Mouse (Mus musculus) fat pad, adult 2 months (tissue): ENCODE data around the gene C1qtnf5.
A peak's percentile ranks its signal among the peaks of the same experiment; 100 is the strongest.

Experiments used
- DNase-seq: peaks from one replicate; pipeline ENCODE4 v3.0.0-alpha.2; 2011; ENCODE audit warnings: low read depth, low spot score; ENCODE audit errors: extremely low read depth

C1qtnf5 gene

GRCm38 (mm10) chr9:44107110-44107509 lies at the start of gene C1qtnf5:
Gene C1qtnf5 (plus strand): TSS chr9:44107245.
- no peak for DNase-seq

DNA sequence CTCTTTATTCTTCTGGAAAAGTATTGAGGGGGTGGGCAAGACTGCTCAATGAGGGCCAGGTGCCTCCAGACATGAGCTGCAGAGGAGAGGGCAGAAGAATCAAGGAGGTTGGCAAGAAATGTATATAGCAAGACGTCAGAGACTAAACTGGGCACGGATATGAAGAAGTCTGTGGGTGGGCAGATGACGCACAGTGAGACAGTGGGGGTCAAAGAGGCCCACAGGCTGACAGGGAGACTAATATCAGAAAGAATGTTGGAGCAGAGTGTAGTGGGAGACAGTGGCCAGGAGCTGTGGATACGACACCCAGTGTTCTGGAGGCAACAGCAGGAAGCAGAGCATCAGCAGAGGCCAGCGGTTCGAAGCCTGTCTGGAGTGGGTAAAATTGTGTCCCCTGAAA lies 48.4 kb upstream of the C1qtnf5 start:
- no peak for DNase-seq

GRCm38 (mm10) chr9:44065177-44065576 lies 41.9 kb upstream of the C1qtnf5 start:
- DNase-seq: no peak

DNA sequence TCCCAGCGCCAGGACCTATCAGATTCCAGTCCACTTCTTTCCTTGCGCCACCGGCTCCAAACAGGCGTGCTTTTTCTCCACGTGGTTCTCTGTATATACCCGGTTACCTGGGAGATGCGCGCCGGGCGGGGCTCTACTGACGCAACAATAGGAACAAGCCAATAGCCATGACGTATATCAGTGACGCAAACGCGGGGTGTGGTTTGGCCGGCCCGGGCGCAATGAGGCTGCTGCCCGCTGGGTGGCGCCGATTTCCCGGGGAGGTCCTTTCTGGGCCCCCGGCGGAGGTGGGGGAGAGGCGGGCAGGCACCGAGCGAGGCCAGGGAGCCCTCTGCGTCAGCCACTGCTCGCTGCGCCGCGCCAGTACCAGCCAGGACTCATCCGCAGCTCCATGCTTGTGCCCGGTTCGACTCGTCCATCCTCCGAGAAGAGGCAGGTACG lies 40.2 kb upstream of the C1qtnf5 start, which contains the start of gene Usp2:
Usp2 (plus strand) TSS at position 237 of the 441 bp plus-strand sequence.
- peak; percentile 56 for DNase-seq

GRCm38 (mm10) chr9:44067241-44067959 lies 39.6 kb upstream of the C1qtnf5 start:
- no peak for DNase-seq

DNA sequence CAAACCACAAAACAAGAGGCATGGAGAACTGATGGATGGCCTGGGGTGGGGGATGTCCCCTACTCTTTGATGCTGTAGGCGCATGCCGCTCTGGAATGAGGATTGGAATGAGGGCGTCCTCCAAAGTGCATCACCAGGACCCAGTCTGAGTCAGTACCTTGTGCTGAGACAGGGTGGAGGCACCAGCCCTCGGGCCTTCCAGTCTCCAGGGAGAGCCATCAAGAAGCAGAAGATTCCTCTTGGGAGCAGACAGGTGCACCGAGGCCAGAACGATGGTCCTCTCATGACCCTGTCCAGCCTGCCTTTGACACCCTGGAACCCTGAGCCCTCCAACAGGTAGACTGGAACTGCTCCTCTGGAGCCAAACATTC lies 39.1 kb upstream of the C1qtnf5 start:
- DNase-seq: no peak

DNA sequence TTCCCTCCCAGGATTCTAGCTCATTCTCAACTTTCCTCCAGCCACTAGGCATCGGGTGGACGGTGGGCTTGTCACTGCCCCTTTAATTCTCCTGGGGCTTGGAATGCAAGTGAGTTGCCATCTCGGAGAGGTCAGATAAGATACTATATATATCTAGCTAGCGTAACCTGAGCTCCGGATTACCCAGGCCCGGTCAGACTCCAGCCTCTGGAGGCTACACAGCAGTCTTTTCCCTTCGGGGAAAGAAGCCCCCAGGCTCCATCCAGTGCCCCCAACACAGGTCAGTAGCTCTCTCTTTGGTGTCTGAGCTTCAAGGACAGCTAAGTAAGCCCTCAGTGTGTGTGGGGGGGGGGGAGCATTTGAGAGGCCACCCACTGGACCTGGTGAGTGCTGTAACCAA lies 37.8 kb upstream of the C1qtnf5 start:
- DNase-seq: no peak

- no peak for DNase-seq
These were observed 36.8 kb upstream of the C1qtnf5 start for GRCm38 (mm10) chr9:44070113-44070843.

DNA sequence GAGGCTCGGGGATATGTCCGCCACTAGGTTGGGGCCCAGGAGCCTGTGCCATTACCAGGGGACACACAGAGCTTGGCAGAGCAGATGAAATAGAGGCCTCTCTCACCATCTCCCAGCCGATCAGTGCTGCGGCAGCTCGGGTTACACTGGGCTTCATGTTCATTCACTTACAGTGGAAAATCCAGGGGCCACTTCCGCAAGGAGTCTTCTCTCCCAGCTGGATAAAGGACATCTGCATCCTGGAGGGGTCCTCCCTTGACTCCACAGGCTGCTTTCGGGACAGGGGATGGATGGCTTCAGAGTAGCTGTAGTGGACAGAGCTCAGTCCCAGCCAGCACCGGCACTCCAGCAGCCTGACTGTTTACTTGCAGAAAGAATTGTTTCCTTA lies 36.2 kb upstream of the C1qtnf5 start:
- no peak for DNase-seq

DNA sequence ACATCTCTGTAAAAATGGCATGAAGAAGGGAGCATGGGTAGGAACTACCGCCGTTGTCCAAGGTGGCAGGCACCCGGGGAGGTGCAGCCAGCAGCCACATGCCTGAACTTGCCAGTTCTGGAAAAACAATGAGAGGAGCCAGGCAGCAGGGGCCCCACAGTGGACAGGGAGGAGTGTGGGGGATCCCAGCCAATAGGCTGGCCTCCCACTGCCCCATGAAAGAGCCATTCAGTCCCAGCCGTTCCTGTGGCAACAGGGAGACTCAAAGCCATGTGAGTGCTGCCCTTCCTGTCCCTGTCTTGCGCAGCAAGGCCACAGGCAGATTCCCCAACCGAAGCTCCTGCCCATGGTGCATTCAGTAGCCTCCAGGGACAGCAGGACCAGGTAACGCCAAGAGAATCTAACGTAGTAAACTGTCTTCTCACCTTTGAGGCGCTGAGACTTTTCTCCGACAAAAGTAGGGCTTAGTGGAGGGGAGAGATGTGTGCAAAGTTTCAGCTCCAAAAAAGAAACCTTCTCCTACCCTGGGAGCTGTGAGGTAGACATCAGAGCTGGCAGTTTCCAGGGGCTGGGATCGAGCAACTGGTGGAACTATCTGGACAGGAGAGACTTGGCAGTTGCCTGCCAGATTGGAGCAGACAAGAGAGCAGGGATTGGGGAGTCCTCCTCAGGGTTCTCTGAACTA lies 35.0 kb upstream of the C1qtnf5 start:
- no peak for DNase-seq

DNA sequence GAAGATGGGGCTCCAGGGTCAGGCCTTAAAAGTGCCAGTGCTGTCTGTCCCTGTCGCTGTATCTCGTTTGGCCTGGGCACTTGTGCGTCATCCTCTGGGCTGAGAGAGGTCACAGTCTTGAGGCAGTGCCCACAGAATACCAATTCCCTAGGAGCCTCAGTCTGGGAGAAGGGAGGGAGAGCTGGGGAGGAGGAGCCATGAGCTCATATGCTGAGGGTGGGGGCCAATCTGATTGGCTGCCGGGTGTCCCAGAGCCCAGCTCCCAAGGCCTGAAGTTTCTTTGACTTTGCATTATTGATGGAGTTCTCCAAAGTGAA lies 34.5 kb upstream of the C1qtnf5 start:
- DNase-seq: no peak

GRCm38 (mm10) chr9:44073115-44073514 lies 33.9 kb upstream of the C1qtnf5 start:
- no peak for DNase-seq

DNA sequence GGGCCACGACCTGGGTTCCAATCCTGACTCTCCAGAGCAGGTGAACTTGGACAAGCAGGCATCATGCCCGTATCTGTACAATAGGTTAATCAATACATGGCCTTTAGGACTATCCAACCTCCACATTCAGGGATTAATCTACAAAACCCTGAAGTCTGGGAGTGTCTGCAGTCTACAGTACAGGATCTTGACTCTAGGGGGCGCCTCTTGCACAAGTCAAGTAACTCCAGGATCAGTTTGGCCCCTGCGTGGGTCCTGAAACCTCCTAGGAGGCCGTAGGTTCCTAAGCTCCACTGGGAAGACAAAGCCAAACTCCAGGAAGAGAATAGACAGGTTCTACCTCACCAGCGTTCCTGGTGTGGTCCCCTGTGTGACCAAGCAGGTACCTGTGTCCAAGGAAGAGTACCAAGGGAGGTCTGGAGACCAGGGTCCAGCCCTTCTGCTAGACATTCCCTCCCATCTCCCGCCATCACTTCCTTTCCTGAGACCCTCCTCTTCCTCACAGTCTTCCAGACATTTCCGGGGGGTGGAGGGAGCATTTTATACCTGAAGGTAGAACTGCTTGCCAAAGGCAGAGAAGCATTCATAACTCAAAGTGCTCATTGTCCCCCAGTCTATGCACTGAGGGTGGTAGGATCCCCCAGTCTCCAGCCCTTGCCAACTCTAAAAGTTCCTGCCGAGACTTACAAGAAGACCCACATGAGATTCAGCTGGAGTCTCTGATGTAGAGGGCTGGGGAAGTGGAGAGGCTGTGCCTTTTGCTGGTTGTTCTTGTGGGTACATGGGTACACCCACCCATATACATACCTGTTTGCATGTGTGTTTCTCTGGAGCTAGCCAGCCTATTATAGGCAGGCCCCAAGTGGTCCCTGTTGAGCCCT lies 32.4 kb upstream of the C1qtnf5 start:
- DNase-seq: no peak

GRCm38 (mm10) chr9:44075276-44075995 lies 31.6 kb upstream of the C1qtnf5 start:
- no peak for DNase-seq

- DNase-seq: no peak
These were observed 30.9 kb upstream of the C1qtnf5 start for GRCm38 (mm10) chr9:44075996-44076763.

DNA sequence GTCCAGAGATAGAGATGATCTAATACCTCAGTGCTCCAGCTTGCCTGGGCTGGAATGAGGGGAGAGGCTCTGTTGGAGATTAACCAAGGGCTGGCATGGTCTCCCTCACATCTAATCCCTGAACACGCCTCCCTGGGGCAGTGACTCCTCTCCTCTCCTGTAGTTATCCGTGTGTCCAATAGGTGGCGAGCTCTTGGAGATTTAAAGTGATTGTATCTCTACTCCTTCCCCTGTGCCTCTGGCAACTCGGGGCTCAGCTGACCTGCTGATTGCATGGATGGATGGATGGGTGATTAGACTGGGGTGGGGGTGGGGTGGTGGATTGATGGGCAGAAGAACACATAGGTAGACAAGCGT lies 30.3 kb upstream of the C1qtnf5 start:
- peak; percentile 55 for DNase-seq

DNA sequence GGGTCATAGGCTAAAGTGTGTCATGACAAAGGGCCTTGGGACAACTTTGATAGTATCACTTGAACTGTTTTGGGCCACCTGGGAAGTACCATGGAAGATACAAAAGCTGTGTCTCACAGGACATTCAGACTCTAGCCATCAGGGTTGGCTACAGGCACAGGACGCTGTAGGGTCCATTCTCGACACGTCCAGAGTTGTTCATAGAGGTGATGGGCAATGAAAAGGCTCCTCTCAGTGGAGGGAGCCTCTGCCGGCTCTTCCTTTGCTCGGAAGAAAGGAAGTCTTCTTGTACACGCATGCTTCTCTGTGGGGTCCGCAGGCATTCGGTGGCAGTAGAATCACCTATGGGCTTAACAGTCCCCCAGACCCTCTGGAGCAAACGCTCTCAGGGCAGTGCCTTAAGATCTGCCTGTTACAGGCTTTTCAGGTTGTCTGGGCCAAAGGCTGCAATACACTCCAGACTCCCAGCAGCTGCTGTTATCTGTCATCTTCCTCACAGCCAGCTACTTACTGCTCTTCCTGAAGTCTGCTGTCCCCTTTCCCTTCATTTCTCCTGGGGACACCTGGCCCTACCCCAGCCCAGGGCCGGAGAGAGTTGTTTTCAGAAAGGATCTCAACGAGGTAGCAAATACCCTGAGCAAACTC lies 29.7 kb upstream of the C1qtnf5 start:
- DNase-seq: no peak

DNA sequence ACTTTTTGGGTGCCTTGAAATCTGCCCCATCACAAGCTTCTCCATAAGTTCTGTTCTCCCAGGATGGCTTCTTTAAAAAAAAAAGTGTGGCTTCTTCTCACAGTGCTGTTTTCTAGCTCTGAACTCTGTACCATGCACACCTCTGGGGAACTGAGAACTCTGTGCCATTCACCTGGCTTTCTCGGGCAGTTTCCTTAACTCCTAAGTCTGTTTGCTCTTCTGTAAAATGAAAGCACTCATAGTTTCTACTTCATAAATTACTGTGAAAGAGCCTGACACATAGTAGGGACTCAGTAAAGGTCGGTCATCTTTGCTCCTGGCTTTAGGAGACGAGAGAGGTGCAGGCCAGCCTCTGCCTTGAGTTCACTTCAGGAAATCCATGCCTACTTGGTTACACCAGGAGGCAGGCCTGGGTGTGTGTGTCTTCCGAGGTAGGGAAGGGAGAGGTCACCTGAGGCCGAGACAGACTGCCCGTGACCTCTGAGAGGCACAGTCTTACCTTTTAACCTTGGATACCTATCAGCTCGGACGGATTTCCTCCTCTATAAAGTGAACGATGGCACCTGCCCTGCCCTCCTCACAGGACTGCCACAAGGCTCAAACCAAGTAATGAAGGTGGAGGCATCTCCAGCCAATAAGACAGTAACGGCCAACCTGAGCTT lies 28.8 kb upstream of the C1qtnf5 start:
- no peak for DNase-seq
